Mouse (Mus musculus): Measurements from ENCODE around the gene Chrd.

GRCm38 (mm10) chr16:20781101-20781630, 48.2 kb downstream of the Chrd start:
- TF ChIP-seq POLR2A (IDR thresholded peaks at IDR 0.05; ENCODE audit: borderline replicate concordance, insufficient read depth, low read length) (no peak), CTCF (IDR thresholded peaks at IDR 0.05; ENCODE audit: borderline replicate concordance, insufficient read depth, low read depth, low read length) (no peak)
